Mouse (Mus musculus): Measurements from ENCODE around the gene Kcnd3. TPM values are rescaled to one million over a fixed set of nuclear protein-coding genes. Genes with fewer than 3 reads are reported as not detected.

Gene Kcnd3
- polyA plus RNA-seq, 1 experiment from 2014 or later: 0.37 TPM

- H3K9me3 ChIP-seq (ENCODE audit: control insufficient read depth, low read length): no peaks in the 10 kb centered on the region
- no peak overlapping the region for H3K4me2 ChIP-seq
- ATAC-seq (replicated peaks; ENCODE audit: low FRiP score): no peak
- WGBS: 86% methylated on average over 2 of the region's 2 CpGs
- H3K4me1 ChIP-seq (replicated peaks; ENCODE audit: control insufficient read depth, insufficient read depth, low read length): no peaks in the 10 kb centered on the region
- H3K27ac ChIP-seq (ENCODE audit: low read depth, low read length): no peak overlapping the region
- no peak overlapping the region for H3K9ac ChIP-seq (ENCODE audit: low read depth, low read length)
- no peaks in the 10 kb centered on the region for H3K27me3 ChIP-seq (replicated peaks; ENCODE audit: control insufficient read depth, insufficient read depth, low read length)
- no peak for DNase-seq (ENCODE audit: low spot score)
- no peak overlapping the region for H3K4me3 ChIP-seq (ENCODE audit: low read depth, low read length)
- no peaks in the 10 kb centered on the region for H3K36me3 ChIP-seq (ENCODE audit: control insufficient read depth, insufficient read depth, low read length)
These were observed 165.0 kb downstream of the Kcnd3 start for GRCm38 (mm10) chr3:105616861-105617743.

GRCm38 (mm10) chr3:105621154-105621553 lies 169.0 kb downstream of the Kcnd3 start:
- H3K9me3 ChIP-seq (ENCODE audit: control insufficient read depth, low read length): no peaks in the 10 kb centered on the region
- no peaks in the 10 kb centered on the region for H3K36me3 ChIP-seq (ENCODE audit: control insufficient read depth, insufficient read depth, low read length)
- no peaks in the 10 kb centered on the region for H3K27me3 ChIP-seq (replicated peaks; ENCODE audit: control insufficient read depth, insufficient read depth, low read length)
- H3K4me3 ChIP-seq (ENCODE audit: low read depth, low read length): no peak overlapping the region
- no peak overlapping the region for H3K4me2 ChIP-seq
- ATAC-seq (replicated peaks; ENCODE audit: low FRiP score) (no peak), DNase-seq (ENCODE audit: low spot score) (no peak)
- 67% methylated on average over 8 of the region's 8 CpGs for WGBS
- H3K4me1 ChIP-seq (replicated peaks; ENCODE audit: control insufficient read depth, insufficient read depth, low read length): no peaks in the 10 kb centered on the region
- no peak overlapping the region for H3K27ac ChIP-seq (ENCODE audit: low read depth, low read length)
- H3K9ac ChIP-seq (ENCODE audit: low read depth, low read length): no peak overlapping the region

- Histone ChIP-seq H3K9ac (ENCODE audit: low read depth, low read length) (no peak overlapping the region), H3K36me3 (ENCODE audit: control insufficient read depth, insufficient read depth, low read length) (no peaks in the 10 kb centered on the region), H3K4me3 (ENCODE audit: low read depth, low read length) (no peak overlapping the region), H3K27ac (ENCODE audit: low read depth, low read length) (no peak overlapping the region), H3K27me3 (replicated peaks; ENCODE audit: control insufficient read depth, insufficient read depth, low read length) (no peaks in the 10 kb centered on the region), H3K4me1 (replicated peaks; ENCODE audit: control insufficient read depth, insufficient read depth, low read length) (no peaks in the 10 kb centered on the region), H3K4me2 (no peak overlapping the region), H3K9me3 (ENCODE audit: control insufficient read depth, low read length) (no peaks in the 10 kb centered on the region)
- 60% methylated on average over 4 of the region's 4 CpGs for WGBS
- ATAC-seq (replicated peaks; ENCODE audit: low FRiP score): no peak
- no peak for DNase-seq (ENCODE audit: low spot score)
These were observed 171.0 kb downstream of the Kcnd3 start for GRCm38 (mm10) chr3:105623137-105623536.

GRCm38 (mm10) chr3:105625961-105626360 lies 173.8 kb downstream of the Kcnd3 start:
- ATAC-seq (replicated peaks; ENCODE audit: low FRiP score): no peak
- no peaks in the 10 kb centered on the region for H3K4me1 ChIP-seq (replicated peaks; ENCODE audit: control insufficient read depth, insufficient read depth, low read length)
- no peaks in the 10 kb centered on the region for H3K27me3 ChIP-seq (replicated peaks; ENCODE audit: control insufficient read depth, insufficient read depth, low read length)
- no peak overlapping the region for H3K4me2 ChIP-seq
- H3K9ac ChIP-seq (ENCODE audit: low read depth, low read length): no peak overlapping the region
- H3K4me3 ChIP-seq (ENCODE audit: low read depth, low read length): no peak overlapping the region
- no peaks in the 10 kb centered on the region for H3K36me3 ChIP-seq (ENCODE audit: control insufficient read depth, insufficient read depth, low read length)
- H3K9me3 ChIP-seq (ENCODE audit: control insufficient read depth, low read length): no peaks in the 10 kb centered on the region
- H3K27ac ChIP-seq (ENCODE audit: low read depth, low read length): no peak overlapping the region
- 79% methylated on average over 2 of the region's 2 CpGs for WGBS
- no peak for DNase-seq (ENCODE audit: low spot score)

GRCm38 (mm10) chr3:105627258-105627657 lies 175.1 kb downstream of the Kcnd3 start:
- 46% methylated on average over 6 of the region's 6 CpGs for WGBS
- Histone ChIP-seq H3K4me3 (ENCODE audit: low read depth, low read length) (no peak overlapping the region), H3K27ac (ENCODE audit: low read depth, low read length) (no peak overlapping the region), H3K9ac (ENCODE audit: low read depth, low read length) (no peak overlapping the region), H3K36me3 (ENCODE audit: control insufficient read depth, insufficient read depth, low read length) (no peaks in the 10 kb centered on the region), H3K4me1 (replicated peaks; ENCODE audit: control insufficient read depth, insufficient read depth, low read length) (no peaks in the 10 kb centered on the region), H3K9me3 (ENCODE audit: control insufficient read depth, low read length) (no peaks in the 10 kb centered on the region), H3K27me3 (replicated peaks; ENCODE audit: control insufficient read depth, insufficient read depth, low read length) (no peaks in the 10 kb centered on the region), H3K4me2 (no peak overlapping the region)
- DNase-seq (ENCODE audit: low spot score) (no peak), ATAC-seq (replicated peaks; ENCODE audit: low FRiP score) (no peak)

GRCm38 (mm10) chr3:105632296-105632695 lies 180.2 kb downstream of the Kcnd3 start:
- no peaks in the 10 kb centered on the region for H3K9me3 ChIP-seq (ENCODE audit: control insufficient read depth, low read length)
- H3K27ac ChIP-seq (ENCODE audit: low read depth, low read length): no peak overlapping the region
- H3K27me3 ChIP-seq (replicated peaks; ENCODE audit: control insufficient read depth, insufficient read depth, low read length): no peaks in the 10 kb centered on the region
- H3K4me3 ChIP-seq (ENCODE audit: low read depth, low read length): no peak overlapping the region
- no peaks in the 10 kb centered on the region for H3K4me1 ChIP-seq (replicated peaks; ENCODE audit: control insufficient read depth, insufficient read depth, low read length)
- H3K9ac ChIP-seq (ENCODE audit: low read depth, low read length): no peak overlapping the region
- no peak for ATAC-seq (replicated peaks; ENCODE audit: low FRiP score)
- no peaks in the 10 kb centered on the region for H3K36me3 ChIP-seq (ENCODE audit: control insufficient read depth, insufficient read depth, low read length)
- no peak for DNase-seq (ENCODE audit: low spot score)
- no peak overlapping the region for H3K4me2 ChIP-seq
- 69% methylated on average over 2 of the region's 2 CpGs for whole genome bisulfite sequencing

- Histone ChIP-seq H3K27ac (ENCODE audit: low read depth, low read length) (no peak overlapping the region), H3K4me2 (no peak overlapping the region), H3K4me1 (replicated peaks; ENCODE audit: control insufficient read depth, insufficient read depth, low read length) (no peaks in the 10 kb centered on the region), H3K27me3 (replicated peaks; ENCODE audit: control insufficient read depth, insufficient read depth, low read length) (no peaks in the 10 kb centered on the region), H3K9ac (ENCODE audit: low read depth, low read length) (no peak overlapping the region), H3K9me3 (ENCODE audit: control insufficient read depth, low read length) (no peaks in the 10 kb centered on the region), H3K4me3 (ENCODE audit: low read depth, low read length) (no peak overlapping the region), H3K36me3 (ENCODE audit: control insufficient read depth, insufficient read depth, low read length) (no peaks in the 10 kb centered on the region)
- DNase-seq (ENCODE audit: low spot score): no peak
- 86% methylated on average over 3 of the region's 3 CpGs for WGBS
- ATAC-seq (replicated peaks; ENCODE audit: low FRiP score): no peak
These were observed 180.9 kb downstream of the Kcnd3 start for GRCm38 (mm10) chr3:105633021-105633420.

GRCm38 (mm10) chr3:105642186-105642585 lies 190.1 kb downstream of the Kcnd3 start:
- Histone ChIP-seq H3K27me3 (replicated peaks; ENCODE audit: control insufficient read depth, insufficient read depth, low read length) (no peaks in the 10 kb centered on the region), H3K4me3 (ENCODE audit: low read depth, low read length) (no peak overlapping the region), H3K36me3 (ENCODE audit: control insufficient read depth, insufficient read depth, low read length) (no peaks in the 10 kb centered on the region), H3K27ac (ENCODE audit: low read depth, low read length) (no peak overlapping the region), H3K9me3 (ENCODE audit: control insufficient read depth, low read length) (no peaks in the 10 kb centered on the region), H3K4me1 (replicated peaks; ENCODE audit: control insufficient read depth, insufficient read depth, low read length) (no peaks in the 10 kb centered on the region), H3K9ac (ENCODE audit: low read depth, low read length) (no peak overlapping the region), H3K4me2 (no peak overlapping the region)
- 48% methylated on average over 1 of the region's 1 CpGs for WGBS
- ATAC-seq (replicated peaks; ENCODE audit: low FRiP score): no peak
- DNase-seq (ENCODE audit: low spot score): no peak

- Histone ChIP-seq H3K4me2 (no peak overlapping the region), H3K9ac (ENCODE audit: low read depth, low read length) (no peak overlapping the region), H3K4me1 (replicated peaks; ENCODE audit: control insufficient read depth, insufficient read depth, low read length) (no peaks in the 10 kb centered on the region), H3K27ac (ENCODE audit: low read depth, low read length) (no peak overlapping the region), H3K27me3 (replicated peaks; ENCODE audit: control insufficient read depth, insufficient read depth, low read length) (no peaks in the 10 kb centered on the region), H3K36me3 (ENCODE audit: control insufficient read depth, insufficient read depth, low read length) (no peaks in the 10 kb centered on the region), H3K9me3 (ENCODE audit: control insufficient read depth, low read length) (no peaks in the 10 kb centered on the region), H3K4me3 (ENCODE audit: low read depth, low read length) (no peak overlapping the region)
- ATAC-seq (replicated peaks; ENCODE audit: low FRiP score): no peak
- 73% methylated on average over 5 of the region's 5 CpGs for WGBS
- no peak for DNase-seq (ENCODE audit: low spot score)
These were observed 191.4 kb downstream of the Kcnd3 start for GRCm38 (mm10) chr3:105643566-105643965.

Data from liver, embryonic 11.5 days (tissue).